Mouse (Mus musculus) lung, embryonic 15.5 days (tissue): ENCODE measurements around the gene Cbr4. TPM values are rescaled to one million over a fixed set of nuclear protein-coding genes. Genes with fewer than 3 reads are reported as not detected.

Experiments used
- ATAC-seq: fragments of 200-750 bp; cut with Nextera tagmentation; 2 replicates; pipeline ENCODE4 v1.8.0; 2017; ENCODE audit warnings: moderate number of reproducible peaks, borderline replicate concordance; ENCODE audit not compliant: low FRiP score, low TSS enrichment; ENCODE audit errors: extremely low read depth
- H3K27ac ChIP-seq: fragments of 300-500 bp; sonication (generic); 2 replicates; pipeline ENCODE4 v1.5.1; 2015; ENCODE audit warnings: moderate library complexity, mild to moderate bottlenecking, inconsistent platforms
- H3K27me3 ChIP-seq: fragments of 300-500 bp; sonication (generic); 2 replicates; pipeline ENCODE4 v1.6.1; 2015; ENCODE audit warnings: inconsistent platforms
- H3K36me3 ChIP-seq: fragments of 300-500 bp; sonication (generic); 2 replicates; pipeline ENCODE4 v1.6.1; 2015; ENCODE audit warnings: inconsistent platforms
- H3K4me1 ChIP-seq: fragments of 300-500 bp; sonication (generic); 2 replicates; pipeline ENCODE4 v1.6.1; 2015; ENCODE audit warnings: inconsistent platforms
- H3K4me2 ChIP-seq: fragments of 300-500 bp; sonication (generic); 2 replicates; pipeline ENCODE4 v1.6.1; 2015; ENCODE audit warnings: inconsistent platforms, mild to moderate bottlenecking, moderate library complexity
- H3K4me3 ChIP-seq: fragments of 300-500 bp; sonication (generic); 2 replicates; pipeline ENCODE4 v1.5.1; 2015; ENCODE audit warnings: mild to moderate bottlenecking, inconsistent platforms
- H3K9ac ChIP-seq: fragments of 300-500 bp; sonication (generic); 2 replicates; pipeline ENCODE4 v1.6.1; 2015; ENCODE audit warnings: inconsistent platforms
- H3K9me3 ChIP-seq: fragments of 300-500 bp; sonication (generic); 2 replicates; pipeline ENCODE4 v1.6.1; 2016; ENCODE audit warnings: inconsistent platforms
- WGBS: fragments of 180-500 bp; shearing (Covaris S2); methylation state at CpG from one replicate; pipeline ENCODE4 v1.1.7; 2015; 5-methylcytosine and 5-hydroxymethylcytosine counted together
- polyA plus RNA-seq: library from polyadenylated mRNA; unstranded; fragments of >200 nt; fragmentation: Nextera tagmentation; extraction: Ambion mirVana; gene quantifications from 2 replicates; pipeline ENCODE4 v1.2.1, GENCODE M21; 2015

The Cbr4 gene
- polyA plus RNA-seq, 1 experiment from 2014 or later: 31.7 TPM

DNA sequence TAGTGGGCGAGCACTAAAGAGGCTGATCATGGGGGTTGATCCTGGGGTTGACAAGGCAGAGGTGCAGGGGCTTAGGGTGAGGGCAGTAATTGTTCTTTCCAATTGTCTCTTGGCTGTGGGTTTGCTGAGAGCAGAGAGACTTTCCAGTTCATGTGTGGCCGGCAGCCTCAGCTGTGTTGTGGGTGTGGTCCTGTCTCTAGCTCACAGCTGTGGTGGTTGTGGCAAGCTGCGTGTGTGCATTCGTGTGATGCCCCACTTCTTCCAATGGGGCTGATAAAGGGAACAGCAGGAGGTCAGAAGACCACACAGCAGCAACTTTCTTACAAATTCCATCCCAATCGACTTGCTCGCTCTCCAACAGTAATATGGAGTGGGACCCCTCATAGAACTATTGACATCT is 41.1 kb downstream of the Cbr4 start:
- Histone ChIP-seq H3K27ac (no peak overlapping the region), H3K4me3 (no peak overlapping the region), H3K9ac (no peak overlapping the region), H3K36me3 (peaks cover 32% of the 10 kb centered on the region), H3K27me3 (no peaks in the 10 kb centered on the region), H3K4me2 (no peak overlapping the region), H3K4me1 (no peaks in the 10 kb centered on the region), H3K9me3 (no peaks in the 10 kb centered on the region)
- ATAC-seq: no peak
- 66% methylated on average over 6 of the region's 6 CpGs for WGBS

DNA sequence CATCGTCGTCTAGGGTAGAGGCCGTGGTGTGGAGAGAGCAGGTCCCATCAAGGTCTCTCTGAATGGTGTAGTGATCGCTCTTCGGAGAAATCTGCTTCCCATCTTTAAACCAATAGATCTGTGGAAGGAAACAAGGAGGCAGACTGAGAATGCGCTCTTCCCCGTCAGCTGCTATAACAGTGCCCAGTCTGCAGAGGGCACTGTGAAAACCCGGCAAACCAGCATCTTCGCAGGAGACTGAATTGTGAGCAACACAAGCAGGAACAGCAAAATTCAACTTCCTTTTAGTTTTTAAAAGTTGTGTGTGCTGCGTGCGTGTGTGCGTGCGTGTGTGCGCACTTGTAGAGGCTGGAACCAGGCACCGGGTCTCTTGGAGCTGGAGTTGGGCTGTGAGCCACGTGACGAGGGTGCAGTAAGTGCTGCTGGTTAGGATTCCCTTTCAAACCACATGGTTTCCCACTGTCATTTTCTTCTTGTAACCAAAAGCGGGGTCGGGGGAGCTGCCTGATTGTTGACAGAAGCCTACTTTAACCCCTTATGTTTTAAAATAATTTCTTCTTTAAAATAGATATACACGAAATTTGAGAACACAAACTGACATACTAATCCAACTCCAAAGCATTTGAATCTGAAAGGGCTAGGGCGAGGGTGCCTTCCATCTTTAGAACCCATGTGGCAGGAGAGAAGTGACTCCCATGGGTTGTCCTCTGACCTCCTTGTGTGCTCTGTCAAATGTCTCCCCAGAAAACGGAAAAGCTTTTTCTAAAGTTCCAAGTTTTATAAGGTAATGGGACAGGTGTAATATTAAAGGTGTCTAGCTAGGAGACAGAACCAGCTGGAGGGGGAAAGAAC is 44.6 kb downstream of the Cbr4 start:
- H3K27ac ChIP-seq: no peak overlapping the region
- H3K36me3 ChIP-seq: peaks cover 43% of the 10 kb centered on the region
- no peak overlapping the region for H3K4me3 ChIP-seq
- no peaks in the 10 kb centered on the region for H3K27me3 ChIP-seq
- no peak for ATAC-seq
- H3K4me2 ChIP-seq: no peak overlapping the region
- no peaks in the 10 kb centered on the region for H3K4me1 ChIP-seq
- H3K9me3 ChIP-seq: no peaks in the 10 kb centered on the region
- WGBS: 73% methylated on average over 22 of the region's 22 CpGs
- H3K9ac ChIP-seq: no peak overlapping the region

DNA sequence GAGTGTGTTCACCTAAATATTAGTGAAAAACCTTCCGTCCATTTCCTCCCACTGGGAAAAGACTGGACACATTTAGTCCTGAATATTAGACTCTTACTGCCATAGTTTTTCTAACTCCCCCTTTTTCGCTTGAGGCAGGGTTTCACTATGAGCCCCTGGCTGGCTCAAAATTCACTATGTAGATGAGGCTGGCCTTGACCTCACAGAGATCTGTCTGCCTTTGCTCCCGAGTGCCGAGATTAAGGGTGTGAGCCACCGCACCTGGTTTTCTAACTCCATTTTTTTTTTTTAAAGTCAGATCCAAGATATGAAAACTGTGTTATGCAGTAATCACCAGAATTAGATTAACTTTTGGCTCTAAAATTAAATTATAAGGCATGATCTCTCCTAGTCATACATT is 45.3 kb downstream of the Cbr4 start:
- Histone ChIP-seq H3K27ac (no peak overlapping the region), H3K4me1 (no peaks in the 10 kb centered on the region), H3K9ac (no peak overlapping the region), H3K4me2 (no peak overlapping the region), H3K4me3 (no peak overlapping the region), H3K36me3 (peaks cover 43% of the 10 kb centered on the region), H3K27me3 (no peaks in the 10 kb centered on the region), H3K9me3 (no peaks in the 10 kb centered on the region)
- no peak for ATAC-seq
- 85% methylated on average over 5 of the region's 5 CpGs for WGBS

GRCm38 (mm10) chr8:61533356-61533926 is 45.9 kb downstream of the Cbr4 start:
- Histone ChIP-seq H3K27ac (no peak overlapping the region), H3K9ac (no peak overlapping the region), H3K27me3 (no peaks in the 10 kb centered on the region), H3K4me2 (no peak overlapping the region), H3K9me3 (no peaks in the 10 kb centered on the region), H3K36me3 (peaks cover 48% of the 10 kb centered on the region), H3K4me3 (no peak overlapping the region), H3K4me1 (no peaks in the 10 kb centered on the region)
- ATAC-seq: no peak
- 55% methylated on average over 16 of the region's 16 CpGs for WGBS

GRCm38 (mm10) chr8:61535472-61535871 is 47.9 kb downstream of the Cbr4 start:
- 79% methylated on average over 11 of the region's 11 CpGs for WGBS
- Histone ChIP-seq H3K9ac (no peak overlapping the region), H3K9me3 (no peaks in the 10 kb centered on the region), H3K4me2 (no peak overlapping the region), H3K4me3 (no peak overlapping the region), H3K36me3 (peaks cover 53% of the 10 kb centered on the region), H3K27ac (no peak overlapping the region), H3K27me3 (no peaks in the 10 kb centered on the region), H3K4me1 (0 out of 2 replicates have a peak, but pooled peaks cover 3% of the 10 kb centered on the region)
- ATAC-seq: no peak

GRCm38 (mm10) chr8:61537471-61537870 is 49.9 kb downstream of the Cbr4 start:
- no peak overlapping the region for H3K4me2 ChIP-seq
- no peak overlapping the region for H3K9ac ChIP-seq
- H3K9me3 ChIP-seq: no peaks in the 10 kb centered on the region
- H3K4me1 ChIP-seq: 0 out of 2 replicates have a peak, but pooled peaks cover 3% of the 10 kb centered on the region
- no peak overlapping the region for H3K27ac ChIP-seq
- 73% methylated on average over 5 of the region's 5 CpGs for WGBS
- H3K36me3 ChIP-seq: peaks cover 42% of the 10 kb centered on the region
- ATAC-seq: no peak
- H3K27me3 ChIP-seq: no peaks in the 10 kb centered on the region
- no peak overlapping the region for H3K4me3 ChIP-seq

DNA sequence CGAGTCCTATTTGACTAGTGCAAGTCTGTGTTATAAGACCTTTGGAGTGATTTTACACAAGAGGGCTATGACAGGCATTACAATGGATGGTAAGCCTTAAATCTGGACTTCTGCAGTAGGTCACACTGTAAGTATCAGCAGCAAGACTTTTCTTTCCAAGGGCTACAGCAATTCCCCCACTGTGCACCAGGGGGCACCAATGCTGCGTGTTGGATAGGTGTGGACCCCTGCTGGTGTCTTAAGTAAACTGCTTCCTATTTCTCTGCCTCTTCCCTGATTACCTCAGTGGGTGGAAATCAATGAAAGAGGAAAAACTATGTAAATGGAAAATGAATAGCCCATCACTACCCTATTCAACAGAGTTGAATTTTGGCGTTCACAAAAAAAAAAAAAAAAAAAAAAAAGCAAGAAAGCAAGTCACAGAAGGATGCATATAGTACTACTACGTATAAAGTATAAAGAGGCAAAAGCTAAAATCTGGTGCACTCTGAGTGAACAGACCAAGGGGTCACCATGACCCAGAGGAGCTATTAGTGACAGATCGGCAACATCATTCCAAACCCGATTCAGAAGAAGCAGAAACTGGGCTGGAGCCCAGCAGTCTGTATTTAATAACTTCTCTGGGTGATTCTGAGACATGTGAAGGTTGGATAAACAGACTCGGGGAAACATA is 52.4 kb downstream of the Cbr4 start:
- H3K27me3 ChIP-seq: no peaks in the 10 kb centered on the region
- H3K9me3 ChIP-seq: no peaks in the 10 kb centered on the region
- H3K36me3 ChIP-seq: peaks cover 29% of the 10 kb centered on the region
- 34% methylated on average over 7 of the region's 7 CpGs for WGBS
- no peak overlapping the region for H3K4me2 ChIP-seq
- H3K9ac ChIP-seq: no peak overlapping the region
- H3K4me3 ChIP-seq: no peak overlapping the region
- peak; percentile 69; the same call in 1 of the 2 replicates for ATAC-seq
- 0 out of 2 replicates have a peak, but pooled peaks cover 7% of the 10 kb centered on the region for H3K4me1 ChIP-seq
- 0 out of 2 replicates have a peak overlapping the region, but pooled peaks have one; percentile 15 for H3K27ac ChIP-seq

DNA sequence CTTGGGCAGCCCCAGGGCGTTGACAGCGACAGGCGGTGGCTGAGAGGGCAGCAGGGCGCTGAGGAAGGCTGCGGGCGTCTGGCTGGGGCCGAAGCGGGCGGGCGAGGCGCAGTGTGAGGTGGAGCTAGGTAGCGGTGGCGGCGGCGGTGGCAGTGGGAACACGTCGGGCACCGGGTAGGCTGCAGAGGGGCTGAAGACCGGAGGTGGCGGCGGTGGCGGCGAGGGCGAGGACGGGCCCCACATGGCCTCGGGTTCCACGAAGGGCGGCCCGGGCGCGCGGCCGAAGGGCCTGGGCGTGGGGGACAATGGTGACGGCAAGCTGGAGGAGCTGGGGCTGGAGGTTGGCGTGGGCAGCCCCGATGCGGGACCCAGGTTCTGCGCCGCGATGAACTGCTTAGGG is 62.1 kb downstream of the Cbr4 start:
- peaks cover 10% of the 10 kb centered on the region for H3K4me1 ChIP-seq
- ATAC-seq: peak; percentile 20; the same call in 1 of the 2 replicates
- 74% methylated on average over 40 of the region's 41 CpGs for WGBS
- no peak overlapping the region for H3K4me2 ChIP-seq
- peaks cover 8% of the 10 kb centered on the region; the same call in 1 of the 2 replicates for H3K9me3 ChIP-seq
- no peak overlapping the region for H3K4me3 ChIP-seq
- H3K27me3 ChIP-seq: no peaks in the 10 kb centered on the region
- no peak overlapping the region for H3K9ac ChIP-seq
- H3K36me3 ChIP-seq: peaks cover 29% of the 10 kb centered on the region
- H3K27ac ChIP-seq: no peak overlapping the region

- no peak overlapping the region for H3K27ac ChIP-seq
- H3K9ac ChIP-seq: no peak overlapping the region
- WGBS: 56% methylated on average over 27 of the region's 27 CpGs
- no peak overlapping the region for H3K4me3 ChIP-seq
- peaks cover 29% of the 10 kb centered on the region for H3K36me3 ChIP-seq
- H3K4me1 ChIP-seq: peaks cover 16% of the 10 kb centered on the region
- no peak; the same call in 1 of the 2 replicates for ATAC-seq
- no peaks in the 10 kb centered on the region for H3K27me3 ChIP-seq
- no peak overlapping the region for H3K4me2 ChIP-seq
- peaks cover 8% of the 10 kb centered on the region; the same call in 1 of the 2 replicates for H3K9me3 ChIP-seq
Observed at GRCm38 (mm10) chr8:61550006-61550748, 62.6 kb downstream of the Cbr4 start.

DNA sequence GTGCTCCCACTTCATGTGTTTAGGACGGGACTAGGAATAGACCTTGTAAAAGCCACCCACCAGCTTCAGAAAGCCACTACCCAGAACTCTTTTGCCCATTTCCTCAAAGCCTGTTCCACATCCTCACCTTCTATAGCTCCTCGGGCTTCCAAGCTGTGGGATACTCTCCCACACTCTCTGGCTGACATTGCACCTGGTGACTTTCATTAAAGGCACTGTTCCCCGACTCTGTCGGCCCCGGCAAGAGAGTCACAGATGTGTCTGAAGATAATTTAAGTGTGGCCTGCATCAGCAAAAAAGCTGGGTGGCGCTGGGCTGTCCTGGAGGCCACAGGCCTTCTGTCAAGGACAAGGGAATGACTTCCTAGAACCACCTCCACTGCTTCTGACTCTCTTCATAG is 64.7 kb downstream of the Cbr4 start:
- no peak overlapping the region for H3K4me3 ChIP-seq
- no peak overlapping the region for H3K27ac ChIP-seq
- H3K27me3 ChIP-seq: no peaks in the 10 kb centered on the region
- H3K9ac ChIP-seq: no peak overlapping the region
- H3K9me3 ChIP-seq: peaks cover 8% of the 10 kb centered on the region; the same call in 1 of the 2 replicates
- WGBS: 63% methylated on average over 6 of the region's 6 CpGs
- no peak for ATAC-seq
- H3K4me2 ChIP-seq: no peak overlapping the region
- H3K4me1 ChIP-seq: peaks cover 27% of the 10 kb centered on the region
- peaks cover 25% of the 10 kb centered on the region for H3K36me3 ChIP-seq

- Histone ChIP-seq H3K9ac (no peak overlapping the region), H3K4me2 (no peak overlapping the region), H3K9me3 (peaks cover 8% of the 10 kb centered on the region; the same call in 1 of the 2 replicates), H3K4me1 (peaks cover 27% of the 10 kb centered on the region), H3K27ac (no peak overlapping the region), H3K4me3 (no peak overlapping the region), H3K27me3 (no peaks in the 10 kb centered on the region), H3K36me3 (peaks cover 24% of the 10 kb centered on the region)
- WGBS: 83% methylated on average over 8 of the region's 8 CpGs
- no peak for ATAC-seq
Observed at GRCm38 (mm10) chr8:61552755-61553402, 65.3 kb downstream of the Cbr4 start.
